Mouse (Mus musculus): Measurements from ENCODE around the gene Gpc6. TPM values are rescaled to one million over a fixed set of nuclear protein-coding genes. Genes with fewer than 3 reads are reported as not detected.

The Gpc6 gene
- polyA plus RNA-seq, 1 experiment from 2014 or later: 31.2 TPM

DNA sequence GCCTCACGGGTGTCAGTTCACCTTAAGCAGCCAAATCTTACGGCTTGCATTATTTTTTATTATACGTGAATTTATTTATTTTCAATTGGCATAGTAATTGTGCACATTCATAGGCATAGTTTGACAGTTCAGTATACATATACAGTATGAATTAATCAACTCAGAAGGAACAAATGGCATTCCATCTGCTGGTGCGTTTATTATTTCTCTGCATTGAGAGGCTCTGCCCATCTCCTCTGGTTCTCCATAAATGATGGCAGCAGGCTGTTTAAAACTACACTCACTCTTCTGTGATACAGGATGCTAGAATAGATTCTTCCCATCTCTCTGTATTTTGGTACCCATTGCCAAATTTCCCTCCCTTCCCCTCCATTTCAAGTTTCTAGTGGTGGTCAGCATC is 16.7 kb downstream of the Gpc6 start:
- H3K4me1 ChIP-seq (ENCODE audit: control insufficient read depth, insufficient read depth, low read length): no peaks in the 10 kb centered on the region
- H3K27me3 ChIP-seq (ENCODE audit: control insufficient read depth, insufficient read depth, low read length): no peaks in the 10 kb centered on the region
- no peaks in the 10 kb centered on the region for H3K36me3 ChIP-seq (ENCODE audit: control insufficient read depth, insufficient read depth, low read length)
- no peak overlapping the region for H3K4me3 ChIP-seq (ENCODE audit: low read depth, low read length)
- no peak for ATAC-seq (ENCODE audit: insufficient read depth, low FRiP score, low TSS enrichment)
- H3K9ac ChIP-seq (ENCODE audit: low read length): no peak overlapping the region
- 93% methylated on average over 4 of the region's 4 CpGs for WGBS
- no peak for DNase-seq (ENCODE audit: low spot score)
- H3K27ac ChIP-seq (ENCODE audit: low read depth, low read length): no peak overlapping the region
- no peaks in the 10 kb centered on the region for H3K9me3 ChIP-seq (ENCODE audit: control insufficient read depth, low read length)
- no peak overlapping the region for H3K4me2 ChIP-seq (ENCODE audit: low read depth)

GRCm38 (mm10) chr14:116943751-116944150 is 18.6 kb downstream of the Gpc6 start:
- Histone ChIP-seq H3K9me3 (ENCODE audit: control insufficient read depth, low read length) (no peaks in the 10 kb centered on the region), H3K27me3 (ENCODE audit: control insufficient read depth, insufficient read depth, low read length) (no peaks in the 10 kb centered on the region), H3K4me1 (ENCODE audit: control insufficient read depth, insufficient read depth, low read length) (no peaks in the 10 kb centered on the region), H3K4me2 (ENCODE audit: low read depth) (no peak overlapping the region), H3K36me3 (ENCODE audit: control insufficient read depth, insufficient read depth, low read length) (no peaks in the 10 kb centered on the region), H3K27ac (ENCODE audit: low read depth, low read length) (no peak overlapping the region), H3K4me3 (ENCODE audit: low read depth, low read length) (no peak overlapping the region), H3K9ac (ENCODE audit: low read length) (no peak overlapping the region)
- DNase-seq (ENCODE audit: low spot score) (no peak), ATAC-seq (ENCODE audit: insufficient read depth, low FRiP score, low TSS enrichment) (no peak)
- WGBS: 93% methylated on average over 7 of the region's 7 CpGs

- no peaks in the 10 kb centered on the region for H3K27me3 ChIP-seq (ENCODE audit: control insufficient read depth, insufficient read depth, low read length)
- no peak overlapping the region for H3K4me3 ChIP-seq (ENCODE audit: low read depth, low read length)
- WGBS: 90% methylated on average over 6 of the region's 6 CpGs
- no peak overlapping the region for H3K9ac ChIP-seq (ENCODE audit: low read length)
- H3K9me3 ChIP-seq (ENCODE audit: control insufficient read depth, low read length): no peaks in the 10 kb centered on the region
- H3K4me2 ChIP-seq (ENCODE audit: low read depth): no peak overlapping the region
- ATAC-seq (ENCODE audit: insufficient read depth, low FRiP score, low TSS enrichment) (no peak), DNase-seq (ENCODE audit: low spot score) (no peak)
- H3K36me3 ChIP-seq (ENCODE audit: control insufficient read depth, insufficient read depth, low read length): no peaks in the 10 kb centered on the region
- no peaks in the 10 kb centered on the region for H3K4me1 ChIP-seq (ENCODE audit: control insufficient read depth, insufficient read depth, low read length)
- no peak overlapping the region for H3K27ac ChIP-seq (ENCODE audit: low read depth, low read length)
Observed at GRCm38 (mm10) chr14:116945975-116946374, 20.9 kb downstream of the Gpc6 start.

- no peak overlapping the region for H3K27ac ChIP-seq (ENCODE audit: low read depth, low read length)
- H3K4me1 ChIP-seq (ENCODE audit: control insufficient read depth, insufficient read depth, low read length): no peaks in the 10 kb centered on the region
- H3K36me3 ChIP-seq (ENCODE audit: control insufficient read depth, insufficient read depth, low read length): no peaks in the 10 kb centered on the region
- no peak overlapping the region for H3K4me3 ChIP-seq (ENCODE audit: low read depth, low read length)
- no peak overlapping the region for H3K9ac ChIP-seq (ENCODE audit: low read length)
- DNase-seq (ENCODE audit: low spot score) (no peak), ATAC-seq (ENCODE audit: insufficient read depth, low FRiP score, low TSS enrichment) (no peak)
- 92% methylated on average over 6 of the region's 6 CpGs for WGBS
- no peaks in the 10 kb centered on the region for H3K9me3 ChIP-seq (ENCODE audit: control insufficient read depth, low read length)
- no peaks in the 10 kb centered on the region for H3K27me3 ChIP-seq (ENCODE audit: control insufficient read depth, insufficient read depth, low read length)
- H3K4me2 ChIP-seq (ENCODE audit: low read depth): no peak overlapping the region
Observed at GRCm38 (mm10) chr14:116947461-116947860, 22.3 kb downstream of the Gpc6 start.

GRCm38 (mm10) chr14:116947939-116948591 is 22.9 kb downstream of the Gpc6 start:
- WGBS: 88% methylated on average over 5 of the region's 5 CpGs
- no peak overlapping the region for H3K9ac ChIP-seq (ENCODE audit: low read length)
- ATAC-seq (ENCODE audit: insufficient read depth, low FRiP score, low TSS enrichment): no peak
- H3K9me3 ChIP-seq (ENCODE audit: control insufficient read depth, low read length): no peaks in the 10 kb centered on the region
- no peaks in the 10 kb centered on the region for H3K4me1 ChIP-seq (ENCODE audit: control insufficient read depth, insufficient read depth, low read length)
- no peak overlapping the region for H3K4me3 ChIP-seq (ENCODE audit: low read depth, low read length)
- no peak overlapping the region for H3K4me2 ChIP-seq (ENCODE audit: low read depth)
- no peaks in the 10 kb centered on the region for H3K27me3 ChIP-seq (ENCODE audit: control insufficient read depth, insufficient read depth, low read length)
- DNase-seq (ENCODE audit: low spot score): no peak
- no peaks in the 10 kb centered on the region for H3K36me3 ChIP-seq (ENCODE audit: control insufficient read depth, insufficient read depth, low read length)
- no peak overlapping the region for H3K27ac ChIP-seq (ENCODE audit: low read depth, low read length)

- Histone ChIP-seq H3K27me3 (ENCODE audit: control insufficient read depth, insufficient read depth, low read length) (no peaks in the 10 kb centered on the region), H3K9me3 (ENCODE audit: control insufficient read depth, low read length) (no peaks in the 10 kb centered on the region), H3K36me3 (ENCODE audit: control insufficient read depth, insufficient read depth, low read length) (no peaks in the 10 kb centered on the region), H3K4me3 (ENCODE audit: low read depth, low read length) (no peak overlapping the region), H3K9ac (ENCODE audit: low read length) (no peak overlapping the region), H3K27ac (ENCODE audit: low read depth, low read length) (no peak overlapping the region), H3K4me1 (ENCODE audit: control insufficient read depth, insufficient read depth, low read length) (no peaks in the 10 kb centered on the region), H3K4me2 (ENCODE audit: low read depth) (no peak overlapping the region)
- ATAC-seq (ENCODE audit: insufficient read depth, low FRiP score, low TSS enrichment): no peak
- DNase-seq (ENCODE audit: low spot score): no peak
Observed at GRCm38 (mm10) chr14:116957154-116957553, 32.0 kb downstream of the Gpc6 start.

GRCm38 (mm10) chr14:116964837-116965236 is 39.7 kb downstream of the Gpc6 start:
- no peaks in the 10 kb centered on the region for H3K4me1 ChIP-seq (ENCODE audit: control insufficient read depth, insufficient read depth, low read length)
- H3K27me3 ChIP-seq (ENCODE audit: control insufficient read depth, insufficient read depth, low read length): no peaks in the 10 kb centered on the region
- no peak overlapping the region for H3K27ac ChIP-seq (ENCODE audit: low read depth, low read length)
- no peak for ATAC-seq (ENCODE audit: insufficient read depth, low FRiP score, low TSS enrichment)
- WGBS: 75% methylated on average over 6 of the region's 6 CpGs
- no peak for DNase-seq (ENCODE audit: low spot score)
- no peak overlapping the region for H3K4me3 ChIP-seq (ENCODE audit: low read depth, low read length)
- no peak overlapping the region for H3K4me2 ChIP-seq (ENCODE audit: low read depth)
- no peaks in the 10 kb centered on the region for H3K36me3 ChIP-seq (ENCODE audit: control insufficient read depth, insufficient read depth, low read length)
- H3K9ac ChIP-seq (ENCODE audit: low read length): no peak overlapping the region
- H3K9me3 ChIP-seq (ENCODE audit: control insufficient read depth, low read length): no peaks in the 10 kb centered on the region

- no peaks in the 10 kb centered on the region for H3K27me3 ChIP-seq (ENCODE audit: control insufficient read depth, insufficient read depth, low read length)
- DNase-seq (ENCODE audit: low spot score) (no peak), ATAC-seq (ENCODE audit: insufficient read depth, low FRiP score, low TSS enrichment) (no peak)
- no peak overlapping the region for H3K9ac ChIP-seq (ENCODE audit: low read length)
- H3K4me2 ChIP-seq (ENCODE audit: low read depth): no peak overlapping the region
- H3K4me1 ChIP-seq (ENCODE audit: control insufficient read depth, insufficient read depth, low read length): no peaks in the 10 kb centered on the region
- WGBS: 95% methylated on average over 3 of the region's 3 CpGs
- no peak overlapping the region for H3K27ac ChIP-seq (ENCODE audit: low read depth, low read length)
- H3K4me3 ChIP-seq (ENCODE audit: low read depth, low read length): no peak overlapping the region
- H3K36me3 ChIP-seq (ENCODE audit: control insufficient read depth, insufficient read depth, low read length): no peaks in the 10 kb centered on the region
- no peaks in the 10 kb centered on the region for H3K9me3 ChIP-seq (ENCODE audit: control insufficient read depth, low read length)
Observed at GRCm38 (mm10) chr14:116974708-116975107, 49.6 kb downstream of the Gpc6 start.

GRCm38 (mm10) chr14:116975224-116975623 is 50.1 kb downstream of the Gpc6 start:
- H3K9me3 ChIP-seq (ENCODE audit: control insufficient read depth, low read length): no peaks in the 10 kb centered on the region
- ATAC-seq (ENCODE audit: insufficient read depth, low FRiP score, low TSS enrichment): no peak
- H3K4me3 ChIP-seq (ENCODE audit: low read depth, low read length): no peak overlapping the region
- no peak overlapping the region for H3K4me2 ChIP-seq (ENCODE audit: low read depth)
- H3K9ac ChIP-seq (ENCODE audit: low read length): no peak overlapping the region
- no peaks in the 10 kb centered on the region for H3K36me3 ChIP-seq (ENCODE audit: control insufficient read depth, insufficient read depth, low read length)
- no peaks in the 10 kb centered on the region for H3K4me1 ChIP-seq (ENCODE audit: control insufficient read depth, insufficient read depth, low read length)
- no peak overlapping the region for H3K27ac ChIP-seq (ENCODE audit: low read depth, low read length)
- 85% methylated on average over 4 of the region's 4 CpGs for WGBS
- H3K27me3 ChIP-seq (ENCODE audit: control insufficient read depth, insufficient read depth, low read length): no peaks in the 10 kb centered on the region
- DNase-seq (ENCODE audit: low spot score): no peak
